7 mouse cellular contexts compared by ENCODE assay signal in genomic region chr1:185205090-185205489, GRCm38 (mm10). TPM values are rescaled to one million over a fixed set of nuclear protein-coding genes. Genes with fewer than 3 reads are reported as not detected.
A peak's percentile ranks its signal among the peaks of the same experiment; 100 is the strongest.
DNase-seq lines count a peak whose midpoint lies in the region; ATAC-seq lines count a peak whose summit lies in the region.

No protein-coding gene starts in this region.

- peak; percentile 67 for DNase-seq in A20 (ENCODE audit: low read depth, low spot score)
- peak; percentile 55 for DNase-seq in CD4-positive, CD25-positive, alpha-beta regulatory T cell, adult 2 months (ENCODE audit: low read depth, low spot score)
- no peak for DNase-seq in forebrain, embryonic 14.5 days (ENCODE audit: low spot score)
- no peak for DNase-seq in ovary, postnatal 10 days (ENCODE audit: low spot score)
- no peak for DNase-seq in thymus, postnatal 10 days (ENCODE audit: low spot score in 2 of 2)

- no peaks in the 10 kb centered on the region for H3K27me3 ChIP-seq in forebrain, embryonic 14.5 days (replicated peaks; ENCODE audit: control insufficient read depth, insufficient read depth, low read length)
- H3K27me3 ChIP-seq in liver, embryonic 12.5 days (replicated peaks) = 0 out of 2 replicates have a peak, but pooled peaks cover under 1% of the 10 kb centered on the region
- no peaks in the 10 kb centered on the region for H3K27me3 ChIP-seq in stomach, embryonic 15.5 days (replicated peaks)

- H3K4me1 ChIP-seq in forebrain, embryonic 14.5 days (ENCODE audit: control insufficient read depth, insufficient read depth, low read length) = peaks cover 9% of the 10 kb centered on the region
- H3K4me1 ChIP-seq in liver, embryonic 12.5 days = peaks cover 59% of the 10 kb centered on the region
- H3K4me1 ChIP-seq in stomach, embryonic 15.5 days = peaks cover 18% of the 10 kb centered on the region

- no peak for ATAC-seq in forebrain, embryonic 14.5 days
- ATAC-seq in liver, embryonic 12.5 days = peak; percentile 34; the same call in 1 of the 2 replicates
- no peak for ATAC-seq in stomach, embryonic 15.5 days (ENCODE audit: insufficient read depth, low FRiP score, low read depth)

- WGBS in forebrain, embryonic 14.5 days = 81% methylated on average over 8 of the region's 8 CpGs
- WGBS in liver, embryonic 12.5 days (ENCODE audit: insufficient replicate concordance) = 30% methylated on average over 8 of the region's 8 CpGs
- 65% methylated on average over 8 of the region's 8 CpGs for WGBS in stomach, embryonic 15.5 days

- H3K9ac ChIP-seq in forebrain, embryonic 14.5 days (ENCODE audit: low read length) = no peak overlapping the region
- peak overlapping the region; percentile 91 for H3K9ac ChIP-seq in liver, embryonic 12.5 days
- no peak overlapping the region for H3K9ac ChIP-seq in stomach, embryonic 15.5 days

- 0 out of 2 replicates have a peak, but pooled peaks cover 6% of the 10 kb centered on the region for H3K36me3 ChIP-seq in forebrain, embryonic 14.5 days (ENCODE audit: control insufficient read depth, insufficient read depth, low read length)
- H3K36me3 ChIP-seq in liver, embryonic 12.5 days = peaks cover 22% of the 10 kb centered on the region; the same call in 1 of the 2 replicates
- H3K36me3 ChIP-seq in stomach, embryonic 15.5 days = no peaks in the 10 kb centered on the region

- no peak overlapping the region for H3K27ac ChIP-seq in forebrain, embryonic 14.5 days (ENCODE audit: low read depth, low read length)
- peak overlapping the region; percentile 50 for H3K27ac ChIP-seq in liver, embryonic 12.5 days
- no peak overlapping the region for H3K27ac ChIP-seq in stomach, embryonic 15.5 days

- peak overlapping the region; percentile 87; the same call in 1 of the 2 replicates for H3K4me3 ChIP-seq in forebrain, embryonic 14.5 days (ENCODE audit: low read depth, low read length)
- H3K4me3 ChIP-seq in liver, embryonic 12.5 days = peak overlapping the region; percentile 91
- H3K4me3 ChIP-seq in stomach, embryonic 15.5 days (replicated peaks) = peak overlapping the region; percentile 97; the same call in 1 of the 2 replicates

- no peaks in the 10 kb centered on the region for H3K9me3 ChIP-seq in forebrain, embryonic 14.5 days (replicated peaks; ENCODE audit: control insufficient read depth, low read length)
- no peaks in the 10 kb centered on the region for H3K9me3 ChIP-seq in liver, embryonic 12.5 days (replicated peaks)
- no peaks in the 10 kb centered on the region for H3K9me3 ChIP-seq in stomach, embryonic 15.5 days

- peak overlapping the region; percentile 91 for H3K4me2 ChIP-seq in forebrain, embryonic 14.5 days (ENCODE audit: low read length)
- peak overlapping the region; percentile 93 for H3K4me2 ChIP-seq in liver, embryonic 12.5 days
- peak overlapping the region; percentile 83 for H3K4me2 ChIP-seq in stomach, embryonic 15.5 days

RNA-seq across cellular contexts. Expression of gene Rab3gap2, which starts 1.2 kb away (rescaled TPM):
- 18.2 and 22.9 TPM in 2 replicates for polyA plus RNA-seq in forebrain, embryonic 14.5 days (2014; fragmentation: Nextera tagmentation; extraction: Ambion mirVana)
- 18.4 and 19.3 TPM in 2 replicates for polyA plus RNA-seq in liver, embryonic 12.5 days (2016; fragmentation: Nextera tagmentation; extraction: Ambion mirVana)
- polyA plus RNA-seq in stomach, embryonic 15.5 days (2015; fragmentation: Nextera tagmentation; extraction: Ambion mirVana) = 20.1 and 21.9 TPM in 2 replicates

Comparison
In these comparisons a context has a peak if more than half of its experiments do, and no peak if none do; other contexts are left out.
1. DNase-seq: peak in A20 (single experiment) and CD4-positive, CD25-positive, alpha-beta regulatory T cell, adult 2 months (single experiment); none in forebrain, embryonic 14.5 days (single experiment), ovary, postnatal 10 days (single experiment) and thymus, postnatal 10 days (0 of 2).
2. Peak in every context shown above with its lines, with median percentiles within 50 percentile points of each other: H3K4me2 ChIP-seq and H3K4me3 ChIP-seq.